Mouse (Mus musculus): Measurements from ENCODE around the gene Elob.

- TF ChIP-seq CTCF (IDR thresholded peaks at IDR 0.05; ENCODE audit: low read depth) (no peak), EP300 (IDR thresholded peaks at IDR 0.05; ENCODE audit: low read depth) (no peak)
Measured at GRCm38 (mm10) chr17:23867756-23868155, 38.8 kb upstream of the Elob start, which contains the start of gene Prss21.
